Mouse (Mus musculus) B cell, adult 2 months (primary cell): Measurements from ENCODE around the gene Neurod1.

ENCODE experiments used
- DNase-seq, 2 experiments: peaks; one replicate each; pipeline ENCODE4 v3.0.0; 2022

Neurod1 gene

DNA sequence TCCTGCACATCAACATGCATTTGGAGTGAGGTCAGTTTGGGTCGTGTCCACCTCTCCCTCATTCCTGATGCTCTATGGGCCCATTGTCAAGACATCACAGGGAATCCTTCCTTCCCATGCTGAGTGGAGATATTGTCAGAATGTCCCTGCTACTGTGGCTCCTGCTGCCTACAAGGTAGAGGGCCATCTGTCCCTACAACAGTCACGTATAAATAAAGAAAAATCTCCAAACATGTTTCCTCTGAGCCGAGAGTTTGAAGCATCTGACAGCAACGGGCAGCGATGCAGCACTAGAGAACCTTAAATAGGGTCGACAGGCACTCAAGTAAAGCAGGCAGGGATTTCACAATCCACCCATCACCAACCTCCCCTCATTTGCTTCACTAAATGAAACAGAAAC lies 13.6 kb downstream of the Neurod1 start:
- DNase-seq: no peak

DNA sequence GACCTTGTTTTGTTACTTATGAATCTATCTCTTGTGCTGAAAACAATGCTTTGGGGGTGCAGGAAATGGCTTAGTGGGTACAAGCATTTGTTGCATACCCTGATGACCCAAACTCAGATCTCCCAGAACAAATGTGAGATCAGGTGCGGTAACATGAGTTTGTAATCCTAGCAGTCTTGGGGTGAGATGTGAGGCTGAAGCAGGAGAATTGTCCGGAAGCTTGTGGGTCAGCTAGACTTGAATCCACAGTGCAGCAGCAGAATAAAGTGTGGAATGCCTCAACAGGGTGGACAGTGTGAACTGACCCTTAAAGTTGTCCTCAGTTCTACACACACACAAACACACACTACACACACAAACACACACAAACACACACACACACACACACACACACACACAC lies 14.3 kb downstream of the Neurod1 start:
- no peak for DNase-seq

DNA sequence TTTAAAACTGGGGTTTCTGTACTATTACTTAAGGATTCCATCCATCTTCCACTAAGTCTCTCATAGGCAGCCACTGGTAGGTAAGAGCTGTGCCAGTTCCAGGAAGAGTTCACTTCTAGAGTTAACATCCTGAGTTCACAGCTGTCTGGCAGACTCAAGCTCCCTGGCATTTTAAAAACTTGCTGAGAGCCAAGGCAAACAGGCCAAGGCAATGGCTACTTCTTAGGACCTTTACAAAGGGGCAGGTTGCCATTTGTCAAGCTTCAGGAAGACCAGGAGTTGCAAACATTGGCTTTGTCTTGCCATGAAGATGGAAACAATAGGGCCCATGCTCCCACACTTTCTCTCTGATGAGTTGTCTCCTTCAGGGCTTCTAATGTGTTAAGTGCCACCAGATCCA lies 26.5 kb downstream of the Neurod1 start:
- DNase-seq: no peak

DNA sequence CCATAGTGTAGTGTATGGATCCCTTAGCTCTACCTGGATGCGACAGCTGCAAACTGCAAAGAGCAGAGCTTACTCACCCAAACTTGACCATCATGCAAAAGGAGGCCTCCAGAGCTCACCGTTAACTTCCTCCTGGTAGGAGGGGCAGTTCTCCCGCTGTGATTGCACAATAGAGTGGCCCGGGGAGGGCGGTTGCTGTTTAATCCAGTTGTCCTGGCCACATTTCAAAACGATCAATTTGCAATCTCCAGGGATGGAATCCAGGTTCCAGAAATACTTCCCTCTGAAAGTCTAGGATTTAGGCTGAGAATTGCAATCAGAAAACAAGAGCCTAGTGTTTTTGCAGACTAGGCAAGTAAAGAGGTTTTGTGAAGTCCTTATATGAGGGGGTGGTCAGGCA lies 26.9 kb downstream of the Neurod1 start:
- DNase-seq: no peak

DNA sequence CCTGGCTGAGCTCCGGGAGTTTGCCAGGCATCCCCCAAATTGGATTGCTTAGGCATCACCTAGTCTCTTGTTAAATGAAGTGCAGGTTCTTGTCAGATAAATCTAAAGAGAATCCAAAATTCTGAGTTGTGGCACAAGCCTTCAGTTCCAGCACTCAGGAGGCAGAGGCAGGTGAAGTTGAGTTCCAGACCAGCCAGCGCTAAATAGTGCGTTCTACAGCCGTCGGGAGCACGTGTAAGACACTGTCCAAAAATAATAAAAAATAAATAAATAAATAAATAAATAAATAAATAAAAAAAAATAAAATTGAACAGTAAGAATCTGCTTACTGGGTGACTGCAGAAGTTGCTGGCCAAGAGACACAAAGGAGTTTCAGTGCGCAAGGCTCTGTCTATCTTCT lies 27.4 kb downstream of the Neurod1 start:
- no peak for DNase-seq

DNA sequence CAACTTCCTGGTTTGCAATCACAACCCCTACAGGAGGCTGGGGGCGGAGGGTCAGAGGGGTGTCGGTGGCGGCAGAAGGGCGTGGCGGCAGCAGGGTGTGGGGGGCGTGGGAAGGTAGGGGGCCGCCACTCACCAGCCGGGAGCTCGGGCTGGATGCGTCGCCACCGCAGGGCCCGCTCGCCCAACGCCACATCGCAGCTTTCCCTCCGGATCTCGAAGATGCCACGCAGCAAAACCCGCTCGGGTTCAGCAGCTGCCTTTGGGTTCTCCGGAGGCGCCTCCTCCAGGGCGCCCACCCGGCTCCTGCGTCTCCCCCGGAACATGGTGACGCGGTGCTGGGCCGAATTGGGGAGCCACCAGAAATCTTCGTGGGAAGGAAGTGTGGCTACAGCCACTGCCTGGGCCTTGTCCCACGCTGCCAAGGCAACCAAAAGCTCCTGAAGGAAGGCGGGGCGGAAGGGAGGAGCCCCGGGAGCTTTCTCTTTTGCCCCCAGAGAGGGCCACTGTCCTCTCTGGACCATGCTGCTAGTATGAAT lies 27.9 kb downstream of the Neurod1 start:
- peak; percentile 3 to 8 for DNase-seq

DNA sequence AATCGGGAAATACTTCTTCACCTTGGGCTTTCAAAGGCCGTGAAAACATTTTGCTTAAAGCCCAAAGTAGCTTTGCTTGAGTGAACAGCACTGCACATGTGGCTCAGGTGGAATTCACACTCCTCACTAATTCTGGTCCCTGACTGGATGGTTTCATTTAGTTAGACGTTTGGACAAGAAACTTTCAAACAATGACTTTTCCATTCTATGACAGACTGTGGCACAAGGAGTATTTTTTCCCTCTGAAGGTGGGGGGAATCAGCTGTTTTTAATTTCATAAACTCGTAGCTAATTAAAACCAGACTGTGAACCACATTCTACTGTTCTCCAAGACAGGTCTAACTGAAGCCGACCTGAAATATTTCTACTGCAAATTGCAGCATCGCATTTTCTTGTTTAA lies 28.5 kb downstream of the Neurod1 start:
- DNase-seq: no peak

DNA sequence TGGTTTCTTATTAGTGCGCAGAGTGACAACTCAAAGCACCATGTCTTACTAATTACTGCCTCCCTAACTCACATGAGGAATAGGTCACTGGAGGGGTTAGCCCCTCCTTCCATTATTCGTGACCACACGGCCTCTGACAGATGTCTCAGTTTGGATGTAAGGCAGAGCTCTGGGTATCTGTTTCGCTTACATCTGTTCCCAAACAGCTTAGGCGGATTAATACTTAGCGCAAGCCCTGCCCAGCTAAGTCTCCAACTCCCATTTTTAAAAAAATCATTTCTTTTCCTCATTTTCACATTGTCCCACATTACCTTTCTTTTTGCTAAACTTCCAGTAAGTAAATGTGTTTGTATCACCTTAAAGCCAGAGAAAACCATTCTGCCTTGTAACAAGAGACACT lies 34.9 kb downstream of the Neurod1 start:
- DNase-seq: no peak

DNA sequence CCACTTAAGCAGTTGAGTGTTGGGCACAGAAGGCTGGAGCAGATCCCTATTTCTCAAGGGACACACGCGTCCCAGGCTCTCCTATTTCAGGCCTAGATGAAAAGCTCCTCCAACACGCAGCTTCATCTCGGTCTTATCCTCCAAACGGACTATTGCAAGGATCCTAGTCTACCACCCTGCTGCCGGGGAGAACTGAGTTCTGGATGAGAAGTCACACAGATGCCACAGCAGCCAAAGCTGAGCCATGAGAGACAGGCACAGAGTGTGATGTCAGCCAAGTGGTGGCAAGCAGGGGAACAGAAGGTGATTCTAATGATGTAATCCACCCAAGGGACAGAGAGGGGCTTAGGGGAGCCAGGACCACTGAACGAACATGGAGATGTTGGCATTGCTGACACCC lies 42.0 kb downstream of the Neurod1 start:
- DNase-seq: no peak

DNA sequence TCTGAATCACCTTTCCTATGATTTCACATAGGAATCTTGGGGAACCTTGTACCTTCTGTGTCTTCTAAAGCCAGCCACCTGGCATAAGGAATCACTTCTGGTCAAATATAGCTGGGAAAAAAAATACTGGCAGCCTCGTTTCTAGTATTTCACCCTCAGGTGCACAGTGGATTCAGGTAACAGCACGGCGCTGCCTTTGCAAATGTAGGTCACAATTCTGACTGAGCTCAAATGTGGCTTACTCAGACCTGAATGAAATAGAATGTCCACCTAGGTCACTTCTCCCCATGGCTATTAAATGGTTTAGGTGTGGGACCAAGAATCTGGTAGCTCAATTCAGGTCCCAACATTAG lies 45.7 kb downstream of the Neurod1 start:
- DNase-seq: no peak

DNA sequence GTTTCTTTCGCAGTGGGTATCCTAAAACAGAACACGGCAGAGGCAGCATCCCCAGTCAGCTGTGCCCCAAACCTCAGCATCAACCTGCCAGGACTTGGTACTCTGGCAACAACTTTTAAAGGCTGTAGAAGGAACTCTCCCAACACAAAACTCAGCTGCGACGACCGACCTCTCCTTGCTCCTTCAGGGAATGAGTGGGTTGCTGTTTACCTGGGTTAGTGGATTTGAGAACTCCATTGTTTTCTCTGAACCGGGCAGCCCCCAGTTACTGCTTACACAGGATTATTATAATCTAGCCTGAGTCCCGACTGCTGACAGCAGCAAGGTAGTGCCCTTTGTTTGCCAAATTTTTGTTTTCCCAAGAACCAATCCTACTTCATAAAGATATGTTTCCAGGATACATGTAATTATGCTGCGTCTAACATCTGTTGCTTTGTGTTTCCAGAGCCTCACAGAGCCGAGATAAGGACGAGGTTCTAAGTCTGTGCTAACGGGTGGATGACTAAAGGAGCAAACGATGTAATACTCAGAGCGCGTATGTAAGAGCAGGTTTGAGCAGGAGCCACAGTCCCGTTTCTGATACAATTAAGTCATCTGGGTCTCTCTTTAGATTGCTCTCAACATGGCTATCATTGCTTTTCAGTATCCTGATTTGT lies 46.2 kb downstream of the Neurod1 start:
- no peak for DNase-seq

DNA sequence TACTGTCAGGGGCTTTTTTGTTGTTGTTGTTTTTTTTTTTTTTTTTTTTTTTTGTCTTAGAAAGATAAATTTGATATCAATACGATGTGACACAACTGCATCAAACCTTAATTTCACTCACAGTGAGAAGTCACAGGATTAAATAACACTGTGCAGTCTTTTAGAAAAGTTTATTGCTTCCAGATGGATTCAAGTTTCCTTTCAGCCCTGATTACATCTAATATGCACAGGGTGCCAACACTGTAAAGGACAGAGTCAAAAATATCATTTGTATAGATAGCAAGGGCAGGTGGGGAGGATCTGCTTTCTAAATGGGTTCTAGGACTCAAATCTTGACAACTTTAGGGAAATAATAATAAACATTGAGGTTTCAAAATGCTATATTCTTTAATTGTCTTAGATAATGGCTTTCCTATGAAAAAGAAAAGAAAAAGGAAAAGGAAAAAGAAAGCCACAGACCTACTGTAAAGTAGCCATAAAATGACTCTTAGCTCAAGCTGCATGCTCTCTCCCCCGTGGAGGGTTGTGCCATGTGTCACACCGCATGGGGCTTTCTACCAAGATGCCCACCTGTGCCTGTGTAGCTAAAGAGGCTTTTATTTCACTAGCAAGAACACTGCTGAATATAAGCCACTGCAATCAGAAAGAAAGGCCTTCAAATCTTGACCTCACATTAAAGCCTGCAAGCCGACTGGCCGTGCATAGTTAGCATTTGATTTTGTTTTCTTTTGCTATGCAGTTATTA lies 50.7 kb downstream of the Neurod1 start:
- no peak for DNase-seq
